Mouse (Mus musculus) 416B (cell line): Measurements from ENCODE around the gene Rnf212.

ENCODE experiments used
- DNase-seq: peaks from one replicate; pipeline ENCODE4 v3.0.0; 2011; ENCODE audit warnings: low read depth

Rnf212 gene

DNA sequence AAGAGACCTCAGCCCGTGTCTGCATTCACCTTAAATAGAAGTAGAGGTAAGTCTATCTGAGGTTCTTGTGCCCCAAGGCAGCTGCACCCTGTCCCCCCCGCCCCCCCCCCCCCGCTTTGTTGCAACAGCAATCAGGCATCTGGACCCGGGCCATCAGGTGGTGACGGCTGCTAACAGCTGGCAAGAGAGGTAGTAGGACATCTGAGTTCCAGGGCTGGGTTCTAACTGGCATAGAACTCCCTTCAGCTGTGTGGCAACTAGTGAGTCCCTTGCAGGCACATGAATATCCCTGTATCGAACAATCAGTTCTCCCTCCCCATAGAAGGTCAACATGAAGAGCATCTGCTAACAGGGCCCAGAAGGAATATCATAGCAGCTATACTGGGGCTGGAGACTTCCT, 62.8 kb downstream of the Rnf212 start:
- no peak for DNase-seq

DNA sequence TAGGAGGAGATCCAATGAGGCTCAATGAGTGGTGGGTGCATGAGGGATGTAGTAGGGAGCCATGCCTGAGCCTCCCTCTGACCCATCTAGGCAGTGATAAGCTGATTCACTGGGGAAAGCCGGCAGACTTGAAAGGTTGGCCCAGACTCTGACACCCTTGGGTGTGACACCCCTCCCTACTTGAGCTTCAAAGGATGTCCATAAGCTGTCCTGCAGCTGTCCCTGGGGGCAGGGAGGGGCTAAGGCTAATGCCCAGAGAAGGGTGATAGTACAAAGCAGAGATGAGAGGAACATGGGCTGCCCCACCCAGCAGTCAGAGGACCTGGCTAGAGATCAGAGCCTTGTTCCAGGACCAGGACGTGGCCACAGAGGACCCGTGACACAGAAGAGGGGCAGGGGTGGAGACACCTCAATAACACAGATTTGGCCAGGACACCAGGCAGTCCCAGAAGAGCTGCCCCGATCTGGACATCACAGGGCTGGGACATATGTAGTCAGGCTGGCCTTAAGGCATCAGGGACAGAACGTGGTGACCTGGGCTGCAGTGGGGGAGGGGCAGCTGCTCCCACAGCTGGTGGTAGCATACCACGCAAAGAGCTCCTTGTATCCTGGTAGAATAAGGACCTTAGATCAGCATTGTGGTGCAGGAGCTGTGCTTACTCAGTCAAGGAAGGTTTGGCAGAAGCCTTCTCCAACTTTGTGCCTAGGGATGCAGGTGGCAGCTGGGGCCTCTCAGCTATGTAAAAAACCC, 65.6 kb downstream of the Rnf212 start:
- no peak for DNase-seq

DNA sequence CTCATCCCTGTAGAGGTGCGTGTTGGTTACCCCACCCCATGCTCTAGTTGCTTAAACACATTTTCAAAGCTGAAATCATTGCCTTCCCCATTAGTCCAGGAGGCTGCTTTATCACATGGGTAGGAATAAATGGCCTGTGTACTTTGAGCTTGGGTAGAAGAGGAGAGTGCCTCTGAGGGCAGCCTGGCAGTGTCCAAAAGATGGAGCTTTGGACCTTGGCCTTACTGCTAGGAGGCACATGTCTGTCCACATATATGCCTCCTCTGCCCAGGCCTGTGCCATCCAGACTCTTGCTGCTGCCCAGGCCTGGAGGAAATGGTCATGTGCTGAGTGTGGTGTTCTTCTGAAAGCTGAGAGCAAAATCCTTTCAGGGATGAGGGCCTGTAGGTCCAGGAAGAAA, 66.4 kb downstream of the Rnf212 start:
- no peak for DNase-seq

DNA sequence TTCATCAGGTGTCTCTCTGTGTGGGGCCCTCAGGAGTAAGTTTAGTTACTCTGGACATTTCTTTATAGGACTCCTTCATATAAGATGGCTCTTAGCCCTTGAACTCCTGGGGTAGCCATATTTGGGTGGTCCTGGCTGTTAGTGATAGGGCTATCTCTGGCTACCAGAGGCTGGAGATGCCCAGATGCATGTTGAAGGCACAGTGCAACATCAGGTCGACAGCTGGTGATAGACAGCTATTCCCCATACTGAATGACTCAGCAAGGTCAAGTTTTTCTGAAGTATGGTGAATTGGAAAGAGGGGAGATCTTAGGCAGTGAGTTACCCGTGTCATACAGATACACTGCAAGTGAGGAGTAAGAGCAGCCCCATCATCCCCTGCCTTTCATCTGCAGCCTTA, 67.0 kb downstream of the Rnf212 start:
- no peak for DNase-seq

GRCm38 (mm10) chr5:108703754-108704626, 70.8 kb downstream of the Rnf212 start:
- no peak for DNase-seq

DNA sequence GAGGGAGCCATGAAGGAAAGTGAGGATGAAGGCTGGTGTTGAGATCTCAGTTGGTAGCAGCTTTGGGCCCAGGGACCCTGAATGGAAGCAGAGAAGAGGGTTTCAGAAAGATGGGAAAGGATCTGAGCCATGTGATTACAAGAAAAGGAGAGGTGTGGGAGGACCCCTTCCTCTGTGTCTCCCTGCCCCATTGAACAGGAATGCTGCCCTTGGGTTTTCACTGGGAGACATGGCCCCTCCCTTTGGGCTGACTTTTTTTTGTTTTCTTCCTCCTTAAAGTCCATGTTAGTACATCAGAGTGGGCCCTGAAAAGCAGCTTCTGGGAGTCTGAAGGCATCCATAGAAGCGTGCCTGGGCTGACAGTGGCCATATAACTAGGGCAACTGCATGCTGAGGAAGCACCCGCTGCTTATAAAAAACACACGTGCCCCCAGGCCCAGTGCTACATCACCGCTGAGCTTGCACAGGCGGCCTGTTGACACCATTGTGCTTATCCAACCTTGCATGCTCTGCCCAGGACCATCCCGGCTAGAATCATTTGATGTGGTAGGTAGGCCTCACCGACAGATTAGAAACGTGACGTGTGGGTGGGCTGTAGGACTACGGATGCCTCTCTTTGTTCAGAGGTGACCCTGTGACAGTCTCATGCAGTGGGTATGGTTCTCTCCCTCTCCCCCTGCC, 73.3 kb downstream of the Rnf212 start:
- DNase-seq, result no peak

- DNase-seq, result no peak
These were observed 74.4 kb downstream of the Rnf212 start for GRCm38 (mm10) chr5:108700346-108700745.

DNA sequence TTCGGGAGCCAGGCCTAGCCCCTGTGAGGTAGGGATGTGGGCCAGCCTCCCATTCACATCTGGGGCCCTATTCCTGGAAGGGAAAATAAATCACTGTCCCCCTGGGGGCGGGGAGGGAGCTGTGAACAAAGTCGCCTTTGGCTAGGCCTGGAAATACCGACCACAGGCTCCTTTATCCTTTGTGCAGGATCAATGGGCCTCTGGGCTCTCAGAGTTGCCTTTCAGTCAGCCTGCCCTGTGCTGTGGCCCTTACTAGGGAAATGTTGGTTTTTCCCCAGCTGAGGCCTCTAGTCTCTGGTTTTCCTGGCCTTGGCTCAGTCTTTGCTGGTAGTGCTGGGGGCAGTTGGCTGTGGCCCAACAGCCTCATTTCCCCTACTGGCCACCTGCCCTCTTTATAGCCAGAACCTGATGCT, 77.4 kb downstream of the Rnf212 start:
- peak; percentile 11 for DNase-seq

- no peak for DNase-seq
These were observed 78.2 kb downstream of the Rnf212 start for GRCm38 (mm10) chr5:108696542-108696941.

DNA sequence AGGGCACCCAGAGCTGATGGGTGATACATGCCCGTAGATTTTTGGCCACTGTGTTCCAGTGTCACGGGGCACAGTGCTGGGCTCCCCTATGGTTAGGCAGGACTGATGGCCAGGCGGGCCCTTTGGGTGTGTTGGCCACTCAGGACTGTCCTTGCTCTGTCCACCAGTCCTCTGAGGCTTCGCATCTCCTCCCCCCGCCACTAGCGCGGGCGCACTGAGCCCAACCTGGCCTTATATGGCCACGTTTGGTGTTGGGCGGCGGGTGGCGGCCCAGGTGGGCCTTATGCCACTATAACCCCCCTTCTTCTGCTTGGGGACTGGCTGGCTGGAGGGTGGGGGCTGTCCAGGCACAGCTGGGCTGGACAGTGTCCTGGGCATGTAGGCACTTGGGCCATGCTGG, 78.9 kb downstream of the Rnf212 start:
- DNase-seq, result no peak

DNA sequence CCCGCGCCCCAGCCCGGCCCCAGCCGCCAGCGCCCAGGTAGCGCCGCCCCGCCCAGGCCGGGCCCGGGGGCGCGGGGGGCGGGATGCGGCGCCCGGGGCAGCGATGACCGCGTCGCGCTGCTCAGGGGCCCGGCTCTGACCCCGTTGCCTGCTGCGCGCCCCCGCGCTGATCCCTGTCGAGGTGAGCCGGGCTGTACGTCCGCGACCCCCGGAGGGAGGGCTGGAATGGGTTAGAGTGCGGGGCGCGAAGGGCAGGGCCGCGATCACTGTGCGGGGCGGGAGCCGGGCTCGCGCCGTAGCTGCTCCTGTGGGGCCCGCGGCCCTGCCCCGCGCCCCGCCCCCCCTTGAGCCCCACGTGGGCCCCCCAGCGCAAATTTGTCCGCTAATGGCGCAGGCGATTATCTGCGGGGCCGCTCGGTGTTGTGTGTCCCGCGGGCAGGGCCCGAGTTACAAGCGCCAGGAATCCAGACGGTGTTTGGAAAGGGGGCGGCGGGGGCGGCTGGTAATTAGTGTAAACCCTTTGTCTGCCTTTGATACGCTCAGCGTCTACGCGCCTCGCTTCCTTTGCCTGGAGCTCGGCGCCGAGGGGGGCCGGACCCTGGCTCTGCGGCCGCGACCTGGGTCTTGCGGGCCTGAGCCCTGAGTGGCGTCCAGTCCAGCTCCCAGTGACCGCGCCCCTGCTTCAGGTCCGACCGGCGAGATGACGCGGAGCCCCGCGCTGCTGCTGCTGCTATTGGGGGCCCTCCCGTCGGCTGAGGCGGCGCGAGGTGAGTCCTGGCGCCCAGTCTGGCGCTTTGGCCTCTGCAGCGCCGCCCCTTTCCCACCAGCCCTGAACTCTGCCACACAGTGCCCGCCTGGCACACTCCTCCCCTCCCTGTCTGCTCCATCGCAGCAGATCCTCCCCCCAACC, 80.2 kb downstream of the Rnf212 start:
- no peak for DNase-seq

DNA sequence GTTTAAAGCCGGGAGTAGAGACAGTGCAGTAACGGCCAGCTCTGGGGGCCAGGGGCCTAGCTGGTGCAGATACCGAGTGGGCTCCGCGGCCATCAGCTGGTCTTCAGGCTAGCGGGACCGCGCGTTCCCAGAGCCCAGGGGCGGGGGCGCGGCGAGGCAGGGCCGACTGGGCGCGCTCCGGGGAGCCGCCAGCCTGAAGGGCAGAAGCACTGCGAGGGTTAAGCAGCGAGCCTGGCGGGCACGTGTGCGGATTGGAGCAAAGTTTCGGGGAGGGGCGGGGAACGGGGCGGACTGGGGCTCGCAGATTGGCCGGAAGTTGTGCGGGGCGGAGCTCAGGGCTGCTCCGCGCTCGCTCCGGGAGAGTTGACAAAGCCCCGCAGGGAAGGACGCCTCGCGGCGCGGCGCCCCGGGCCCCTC, 80.9 kb downstream of the Rnf212 start:
- peak; percentile 81 for DNase-seq

- peak; percentile 69 for DNase-seq
These were observed 82.5 kb downstream of the Rnf212 start, which contains the start of gene Fgfrl1 for GRCm38 (mm10) chr5:108692271-108692670. Gene Fgfrl1 (plus strand): TSS chr5:108692382.

DNA sequence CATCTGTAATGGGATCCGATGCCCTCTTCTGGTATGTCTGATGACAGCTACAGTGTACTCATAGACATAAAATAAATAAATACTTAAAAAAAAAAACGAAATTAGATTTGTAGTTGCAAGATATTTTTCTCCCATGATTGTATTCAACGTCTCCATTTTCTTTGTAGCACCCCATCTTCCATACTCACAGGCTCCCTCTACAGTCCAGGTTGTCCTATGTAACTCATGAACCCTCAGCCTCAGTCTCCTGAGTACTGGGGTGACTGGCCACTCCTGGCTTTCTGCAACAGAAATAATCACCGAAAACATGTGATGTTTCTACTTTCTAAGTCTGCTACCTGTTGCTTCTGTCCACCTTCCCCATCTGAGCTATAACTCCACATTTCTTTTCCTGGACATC, 83.6 kb downstream of the Rnf212 start:
- peak; percentile 52 for DNase-seq

GRCm38 (mm10) chr5:108689091-108689490, 85.7 kb downstream of the Rnf212 start:
- no peak for DNase-seq

GRCm38 (mm10) chr5:108680871-108681270, 93.9 kb downstream of the Rnf212 start:
- DNase-seq, result peak; percentile 41

GRCm38 (mm10) chr5:108679909-108680308, 94.9 kb downstream of the Rnf212 start:
- DNase-seq, result no peak
